Mouse (Mus musculus): ENCODE results near the gene Cdh5. TPM values are rescaled to one million over a fixed set of nuclear protein-coding genes. Genes with fewer than 3 reads are reported as not detected.

The Cdh5 gene
- total and polyA plus RNA-seq, 2 experiments = 14.9 to 21.5 TPM

GRCm38 (mm10) chr8:104171050-104171620 is 69.7 kb downstream of the Cdh5 start:
- Histone ChIP-seq H3K79me2 (ENCODE audit: control insufficient read depth, insufficient read depth, low read length) (no peaks in the 10 kb centered on the region), H3K36me3 (ENCODE audit: control insufficient read depth, insufficient read depth, low read length) (no peaks in the 10 kb centered on the region), H3K9ac (ENCODE audit: low read depth, low read length) (no peak overlapping the region), H3K4me3 (ENCODE audit: insufficient read depth, low read depth, low read length) (peak overlapping the region; percentile 41; the same call in 1 of the 2 replicates), H3K27ac (replicated peaks; ENCODE audit: insufficient read depth, low read depth, low read length) (no peak overlapping the region), H3K27me3 (ENCODE audit: control insufficient read depth, insufficient read depth, low read length) (peaks cover 12% of the 10 kb centered on the region), H3K4me1 (ENCODE audit: control insufficient read depth, insufficient read depth, low read length) (no peaks in the 10 kb centered on the region)
- DNase-seq (ENCODE audit: extremely low read depth, low read depth, low spot score) = no peak
- TF ChIP-seq CTCF (IDR thresholded peaks at IDR 0.05; ENCODE audit: low read depth, low read length) (no peak), POLR2A (IDR thresholded peaks at IDR 0.05; ENCODE audit: extremely low read depth, insufficient read depth, low read length) (no peak)
- WGBS = 6% methylated on average over 28 of the region's 32 CpGs

- 89% methylated on average over 6 of the region's 6 CpGs for WGBS
- Histone ChIP-seq H3K9ac (ENCODE audit: low read depth, low read length) (no peak overlapping the region), H3K4me1 (ENCODE audit: control insufficient read depth, insufficient read depth, low read length) (no peaks in the 10 kb centered on the region), H3K79me2 (ENCODE audit: control insufficient read depth, insufficient read depth, low read length) (no peaks in the 10 kb centered on the region), H3K36me3 (ENCODE audit: control insufficient read depth, insufficient read depth, low read length) (no peaks in the 10 kb centered on the region), H3K27me3 (ENCODE audit: control insufficient read depth, insufficient read depth, low read length) (peaks cover 12% of the 10 kb centered on the region), H3K27ac (replicated peaks; ENCODE audit: insufficient read depth, low read depth, low read length) (no peak overlapping the region), H3K4me3 (ENCODE audit: insufficient read depth, low read depth, low read length) (no peak overlapping the region)
- no peak for DNase-seq (ENCODE audit: extremely low read depth, low read depth, low spot score)
- TF ChIP-seq CTCF (IDR thresholded peaks at IDR 0.05; ENCODE audit: low read depth, low read length) (no peak), POLR2A (IDR thresholded peaks at IDR 0.05; ENCODE audit: extremely low read depth, insufficient read depth, low read length) (no peak)
These were observed 71.0 kb downstream of the Cdh5 start for GRCm38 (mm10) chr8:104172420-104172819.

- no peak for DNase-seq (ENCODE audit: extremely low read depth, low read depth, low spot score)
- Histone ChIP-seq H3K27ac (replicated peaks; ENCODE audit: insufficient read depth, low read depth, low read length) (no peak overlapping the region), H3K9ac (ENCODE audit: low read depth, low read length) (no peak overlapping the region), H3K36me3 (ENCODE audit: control insufficient read depth, insufficient read depth, low read length) (no peaks in the 10 kb centered on the region), H3K4me3 (ENCODE audit: insufficient read depth, low read depth, low read length) (no peak overlapping the region), H3K79me2 (ENCODE audit: control insufficient read depth, insufficient read depth, low read length) (no peaks in the 10 kb centered on the region), H3K4me1 (ENCODE audit: control insufficient read depth, insufficient read depth, low read length) (no peaks in the 10 kb centered on the region), H3K27me3 (ENCODE audit: control insufficient read depth, insufficient read depth, low read length) (peaks cover 2% of the 10 kb centered on the region)
- TF ChIP-seq POLR2A (IDR thresholded peaks at IDR 0.05; ENCODE audit: extremely low read depth, insufficient read depth, low read length) = no peak
- TF ChIP-seq CTCF (IDR thresholded peaks at IDR 0.05; ENCODE audit: low read depth, low read length) = no peak
- 49% methylated on average over 8 of the region's 8 CpGs for WGBS
These were observed 74.6 kb downstream of the Cdh5 start for GRCm38 (mm10) chr8:104175848-104176527.

- no peak for DNase-seq (ENCODE audit: extremely low read depth, low read depth, low spot score)
- Histone ChIP-seq H3K79me2 (ENCODE audit: control insufficient read depth, insufficient read depth, low read length) (no peaks in the 10 kb centered on the region), H3K27ac (replicated peaks; ENCODE audit: insufficient read depth, low read depth, low read length) (no peak overlapping the region), H3K9ac (ENCODE audit: low read depth, low read length) (no peak overlapping the region), H3K27me3 (ENCODE audit: control insufficient read depth, insufficient read depth, low read length) (no peaks in the 10 kb centered on the region), H3K4me1 (ENCODE audit: control insufficient read depth, insufficient read depth, low read length) (no peaks in the 10 kb centered on the region), H3K4me3 (ENCODE audit: insufficient read depth, low read depth, low read length) (no peak overlapping the region), H3K36me3 (ENCODE audit: control insufficient read depth, insufficient read depth, low read length) (no peaks in the 10 kb centered on the region)
- TF ChIP-seq POLR2A (IDR thresholded peaks at IDR 0.05; ENCODE audit: extremely low read depth, insufficient read depth, low read length) (no peak), CTCF (IDR thresholded peaks at IDR 0.05; ENCODE audit: low read depth, low read length) (no peak)
- WGBS = 80% methylated on average over 4 of the region's 4 CpGs
These were observed 75.6 kb downstream of the Cdh5 start for GRCm38 (mm10) chr8:104177054-104177453.

GRCm38 (mm10) chr8:104184905-104185304 is 83.5 kb downstream of the Cdh5 start:
- DNase-seq (ENCODE audit: extremely low read depth, low read depth, low spot score) = no peak
- Histone ChIP-seq H3K36me3 (ENCODE audit: control insufficient read depth, insufficient read depth, low read length) (no peaks in the 10 kb centered on the region), H3K9ac (ENCODE audit: low read depth, low read length) (no peak overlapping the region), H3K27me3 (ENCODE audit: control insufficient read depth, insufficient read depth, low read length) (no peaks in the 10 kb centered on the region), H3K27ac (replicated peaks; ENCODE audit: insufficient read depth, low read depth, low read length) (no peak overlapping the region), H3K4me3 (ENCODE audit: insufficient read depth, low read depth, low read length) (no peak overlapping the region), H3K4me1 (ENCODE audit: control insufficient read depth, insufficient read depth, low read length) (no peaks in the 10 kb centered on the region), H3K79me2 (ENCODE audit: control insufficient read depth, insufficient read depth, low read length) (no peaks in the 10 kb centered on the region)
- 47% methylated on average over 6 of the region's 6 CpGs for WGBS
- TF ChIP-seq POLR2A (IDR thresholded peaks at IDR 0.05; ENCODE audit: extremely low read depth, insufficient read depth, low read length) (no peak), CTCF (IDR thresholded peaks at IDR 0.05; ENCODE audit: low read depth, low read length) (no peak)

GRCm38 (mm10) chr8:104186827-104187226 is 85.4 kb downstream of the Cdh5 start:
- H3K27me3 ChIP-seq (ENCODE audit: control insufficient read depth, insufficient read depth, low read length) = no peaks in the 10 kb centered on the region
- H3K9ac ChIP-seq (ENCODE audit: low read depth, low read length) = no peak overlapping the region
- no peak for TF ChIP-seq POLR2A (IDR thresholded peaks at IDR 0.05; ENCODE audit: extremely low read depth, insufficient read depth, low read length)
- TF ChIP-seq CTCF (IDR thresholded peaks at IDR 0.05; ENCODE audit: low read depth, low read length) = no peak
- no peaks in the 10 kb centered on the region for H3K79me2 ChIP-seq (ENCODE audit: control insufficient read depth, insufficient read depth, low read length)
- 75% methylated on average over 4 of the region's 4 CpGs for WGBS
- no peak overlapping the region for H3K27ac ChIP-seq (replicated peaks; ENCODE audit: insufficient read depth, low read depth, low read length)
- DNase-seq (ENCODE audit: extremely low read depth, low read depth, low spot score) = no peak
- H3K4me1 ChIP-seq (ENCODE audit: control insufficient read depth, insufficient read depth, low read length) = no peaks in the 10 kb centered on the region
- H3K36me3 ChIP-seq (ENCODE audit: control insufficient read depth, insufficient read depth, low read length) = no peaks in the 10 kb centered on the region
- no peak overlapping the region for H3K4me3 ChIP-seq (ENCODE audit: insufficient read depth, low read depth, low read length)
